Mouse (Mus musculus) granulocyte monocyte progenitor cell, adult 5-6 weeks (primary cell): ENCODE data around the gene Cat. TPM values are rescaled to one million over a fixed set of nuclear protein-coding genes. Genes with fewer than 3 reads are reported as not detected.

ENCODE experiments used
- ATAC-seq: replicated peaks from 2 replicates; pipeline ENCODE4 v1.8.0; 2016; ENCODE audit warnings: mild to moderate bottlenecking, moderate TSS enrichment, inconsistent platforms; ENCODE audit not compliant: poor library complexity, severe bottlenecking
- total RNA-seq, 2 experiments: library from RNA; stranded (forward) in 1 of 2; stranded (reverse) in 1 of 2; fragments of 200-712, 200-1000 nt in 1 of 2; fragments of >200 nt in 1 of 2; fragmentation: Nextera tagmentation in 1 of 2; gene quantifications; 2 replicates each; pipeline ENCODE4 v1.2.3; 2014 to 2017

Gene Cat
- total RNA-seq, 2 experiments from 2014 or later, result 44.5 to 79.5 TPM

GRCm38 (mm10) chr2:103478326-103478725 is 6.6 kb downstream of the Cat start:
- ATAC-seq, result no peak

GRCm38 (mm10) chr2:103477456-103477855 is 7.5 kb downstream of the Cat start:
- ATAC-seq, result no peak

- no peak for ATAC-seq
These were observed 8.3 kb downstream of the Cat start for GRCm38 (mm10) chr2:103476657-103477056.

- ATAC-seq, result no peak
These were observed 8.8 kb downstream of the Cat start for GRCm38 (mm10) chr2:103476180-103476579.

- no peak for ATAC-seq
These were observed 11.6 kb downstream of the Cat start for GRCm38 (mm10) chr2:103473362-103473761.

GRCm38 (mm10) chr2:103466984-103467588 is 17.9 kb downstream of the Cat start:
- ATAC-seq, result no peak

GRCm38 (mm10) chr2:103466272-103466671 is 18.7 kb downstream of the Cat start:
- ATAC-seq, result no peak

GRCm38 (mm10) chr2:103465429-103465828 is 19.5 kb downstream of the Cat start:
- ATAC-seq, result no peak

GRCm38 (mm10) chr2:103464524-103464923 is 20.4 kb downstream of the Cat start:
- ATAC-seq, result no peak

GRCm38 (mm10) chr2:103462746-103463145 is 22.2 kb downstream of the Cat start:
- ATAC-seq, result no peak

- ATAC-seq, result no peak
These were observed 23.2 kb downstream of the Cat start for GRCm38 (mm10) chr2:103461743-103462142.

GRCm38 (mm10) chr2:103461210-103461609 is 23.8 kb downstream of the Cat start:
- no peak for ATAC-seq

- peak; percentile 86 for ATAC-seq
These were observed 25.9 kb downstream of the Cat start for GRCm38 (mm10) chr2:103459069-103459468.

- ATAC-seq, result no peak
These were observed 27.3 kb downstream of the Cat start for GRCm38 (mm10) chr2:103457628-103458027.

- ATAC-seq, result no peak
These were observed 27.9 kb downstream of the Cat start for GRCm38 (mm10) chr2:103457048-103457447.

GRCm38 (mm10) chr2:103456646-103457045 is 28.3 kb downstream of the Cat start:
- ATAC-seq, result peak; percentile 85

GRCm38 (mm10) chr2:103455748-103456147 is 29.2 kb downstream of the Cat start:
- ATAC-seq, result no peak

- no peak for ATAC-seq
These were observed 32.4 kb downstream of the Cat start for GRCm38 (mm10) chr2:103452550-103452949.

- ATAC-seq, result no peak
These were observed 34.7 kb downstream of the Cat start for GRCm38 (mm10) chr2:103450267-103450666.

GRCm38 (mm10) chr2:103449813-103450212 is 35.1 kb downstream of the Cat start:
- peak; percentile 88 for ATAC-seq

- ATAC-seq, result no peak
These were observed 35.9 kb downstream of the Cat start for GRCm38 (mm10) chr2:103448947-103449560.

- no peak for ATAC-seq
These were observed 38.6 kb downstream of the Cat start for GRCm38 (mm10) chr2:103446326-103446725.
